Mouse (Mus musculus) ZHBTc4 (cell line): Measurements from ENCODE around the gene Vps51.

ENCODE experiments used
- DNase-seq: peaks from one replicate; pipeline ENCODE4 v3.0.0-alpha.2; 2011; ENCODE audit warnings: low read depth, low spot score

Gene Vps51

DNA sequence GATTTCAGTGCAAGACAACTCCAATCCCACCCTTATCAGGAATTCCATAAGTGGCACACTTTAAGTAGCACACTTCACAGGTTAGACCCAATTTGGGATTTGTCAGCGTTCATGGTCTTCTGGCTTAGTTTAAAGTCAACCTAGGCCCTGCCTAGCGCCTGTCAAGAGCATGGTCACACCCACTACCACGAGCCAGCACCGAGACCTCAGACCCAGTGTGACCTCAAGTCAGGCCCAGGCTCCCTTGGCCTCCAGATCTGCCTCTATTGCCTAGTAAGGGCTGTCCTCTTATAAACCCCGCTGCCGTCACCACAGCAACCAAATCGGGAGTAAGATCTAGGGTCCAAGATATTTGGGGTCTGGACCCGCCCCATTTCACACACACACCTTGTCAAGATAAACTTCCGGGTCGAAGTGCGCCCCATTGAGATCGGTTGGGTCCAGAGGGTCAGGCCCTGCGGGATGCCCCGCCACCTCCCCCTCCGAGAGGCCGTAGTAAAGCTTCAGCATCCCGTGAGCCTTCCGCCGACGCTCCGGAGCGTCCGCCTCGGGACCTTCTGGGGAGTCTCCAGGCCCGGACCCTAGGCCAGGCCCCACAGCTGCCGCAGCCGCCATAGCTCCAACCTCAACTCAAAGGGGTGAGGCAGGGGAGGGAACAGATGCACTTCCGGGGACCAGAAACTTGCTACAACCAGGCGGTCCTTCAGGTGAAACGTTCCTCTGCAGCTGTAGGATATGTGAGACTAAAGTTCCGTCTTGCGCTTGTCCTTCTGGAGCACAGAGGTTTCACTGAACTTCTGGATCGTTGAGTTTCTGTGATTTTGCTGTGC, at the start of gene Vps51:
Gene Vps51 (minus strand): TSS at position 668 of the 830 bp plus-strand sequence.
- peak; percentile 96 for DNase-seq

DNA sequence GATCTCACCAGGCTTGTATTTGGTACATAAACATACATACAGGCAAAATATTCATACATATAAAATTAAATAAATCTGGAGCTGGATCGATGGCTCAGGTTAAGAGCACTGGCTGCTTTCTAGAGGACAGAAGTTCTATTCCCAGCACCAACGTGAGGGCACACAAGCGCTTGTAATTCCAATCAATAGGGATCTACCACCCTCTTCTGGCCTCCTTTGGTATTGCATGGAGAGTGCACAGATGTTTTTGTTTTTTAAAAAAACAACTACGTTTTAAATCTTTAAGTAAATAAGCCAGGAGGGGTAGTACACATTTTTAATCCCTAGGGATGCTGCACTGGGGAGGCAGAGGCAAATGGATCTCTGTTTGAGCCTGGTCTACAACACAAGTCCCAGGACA, 49.3 kb upstream of the Vps51 start:
- peak; percentile 88 for DNase-seq

DNA sequence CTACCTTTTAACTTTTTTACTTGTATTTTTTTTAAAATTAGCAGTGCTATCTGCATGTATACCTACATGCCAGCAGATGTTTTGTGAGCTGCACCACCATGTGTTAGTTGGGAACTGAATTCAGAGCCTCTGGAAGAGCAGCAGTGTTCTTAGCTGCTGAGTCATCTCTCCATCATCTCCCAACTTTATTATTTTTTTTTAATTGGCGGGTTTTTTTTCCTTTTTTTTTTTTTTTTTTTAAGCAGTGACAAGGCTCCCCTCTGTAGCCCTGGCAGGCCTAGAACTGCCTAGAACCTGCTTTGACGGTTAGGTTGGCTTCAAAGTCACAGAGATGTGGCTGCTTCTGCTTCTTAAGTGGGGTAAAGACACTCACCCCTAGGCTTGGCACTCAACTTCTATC, 47.9 kb upstream of the Vps51 start:
- DNase-seq = no peak

DNA sequence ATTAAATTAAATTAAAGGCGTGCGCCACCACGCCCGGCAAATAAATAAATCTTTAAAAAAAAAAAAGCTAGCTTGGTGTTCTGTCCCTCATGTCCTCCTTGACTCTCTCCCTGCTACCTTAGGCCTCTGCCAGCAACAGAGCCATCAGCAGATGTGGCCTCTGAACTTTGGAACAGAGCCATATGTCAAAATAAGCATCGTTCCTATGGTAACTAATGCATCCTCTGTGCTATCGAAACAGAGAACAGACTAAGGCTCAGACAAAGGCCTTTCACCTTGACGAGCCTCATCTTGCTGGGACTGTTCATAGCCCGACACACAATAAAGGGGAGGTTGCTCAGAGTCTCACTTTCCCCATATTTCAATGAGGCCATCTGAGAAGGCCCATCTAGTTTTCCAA, 46.3 kb upstream of the Vps51 start:
- DNase-seq = no peak

GRCm38 (mm10) chr19:6121761-6122160, 44.7 kb upstream of the Vps51 start:
- DNase-seq = peak; percentile 60

DNA sequence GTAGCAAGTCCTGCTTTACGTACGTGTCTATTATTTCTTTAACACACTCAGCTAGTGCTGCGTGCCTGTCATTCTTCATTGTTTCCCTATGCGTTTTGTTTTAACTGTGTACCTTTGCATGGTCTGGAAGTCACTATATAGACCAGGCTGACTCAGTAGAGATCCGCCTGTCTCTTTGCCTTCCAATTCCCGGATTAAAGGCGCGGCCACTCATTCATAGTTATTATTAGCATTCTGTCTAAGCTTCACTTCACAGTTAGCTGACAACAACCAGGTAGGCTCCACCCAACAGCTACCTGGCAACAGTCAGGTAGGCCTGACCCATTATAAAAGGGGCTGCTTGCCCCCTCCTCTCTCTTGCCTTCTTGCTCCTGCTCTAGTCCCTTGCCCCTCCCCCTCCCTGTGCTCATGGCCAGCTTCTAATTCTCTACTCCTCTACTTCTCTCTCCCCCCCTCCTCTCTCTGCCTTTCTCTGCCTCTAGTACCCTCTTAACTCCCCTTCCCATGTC, 41.7 kb upstream of the Vps51 start:
- no peak for DNase-seq

DNA sequence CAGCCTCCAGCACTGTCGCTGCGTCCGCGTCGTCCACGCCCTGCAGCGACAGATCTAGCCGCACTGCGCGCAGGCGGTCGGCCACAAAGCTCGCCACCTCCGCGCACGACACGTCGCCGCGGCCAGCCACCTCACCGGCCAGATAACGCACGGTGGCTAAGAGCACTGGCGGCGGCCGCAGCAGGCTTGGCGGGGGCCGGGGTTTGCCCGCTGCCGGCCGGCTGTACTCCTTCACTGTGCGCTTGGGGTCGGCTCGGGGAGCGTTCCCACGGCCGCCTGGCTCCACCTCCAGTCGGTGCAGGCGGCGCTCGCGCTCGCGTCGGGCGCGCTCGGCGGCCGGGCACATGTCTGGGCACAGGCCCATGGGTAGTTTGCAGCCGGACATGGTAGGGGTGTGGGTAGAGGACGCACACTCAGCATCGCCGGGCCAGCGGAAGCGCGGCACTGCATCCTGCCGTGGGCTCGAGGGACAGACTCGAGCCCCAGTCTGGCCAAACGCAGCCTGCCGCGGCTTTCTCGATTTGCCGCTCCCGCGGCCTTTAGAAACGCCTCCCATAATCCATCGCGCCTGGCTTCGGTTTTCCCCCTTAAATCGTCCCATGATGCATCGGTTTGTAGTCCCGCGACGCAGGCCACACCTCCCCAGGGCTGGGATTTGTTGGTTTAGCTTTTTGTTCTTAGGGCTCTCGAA, 41.1 kb upstream of the Vps51 start, which contains the start of gene Sac3d1:
Gene Sac3d1 (minus strand): TSS at position 665 of the 691 bp plus-strand sequence.
- peak; percentile 97 for DNase-seq

GRCm38 (mm10) chr19:6117346-6117985, 40.4 kb upstream of the Vps51 start:
- DNase-seq = no peak

GRCm38 (mm10) chr19:6116113-6116850, 39.3 kb upstream of the Vps51 start:
- no peak for DNase-seq

- DNase-seq = no peak
Measured at GRCm38 (mm10) chr19:6113116-6113515, 36.1 kb upstream of the Vps51 start.

DNA sequence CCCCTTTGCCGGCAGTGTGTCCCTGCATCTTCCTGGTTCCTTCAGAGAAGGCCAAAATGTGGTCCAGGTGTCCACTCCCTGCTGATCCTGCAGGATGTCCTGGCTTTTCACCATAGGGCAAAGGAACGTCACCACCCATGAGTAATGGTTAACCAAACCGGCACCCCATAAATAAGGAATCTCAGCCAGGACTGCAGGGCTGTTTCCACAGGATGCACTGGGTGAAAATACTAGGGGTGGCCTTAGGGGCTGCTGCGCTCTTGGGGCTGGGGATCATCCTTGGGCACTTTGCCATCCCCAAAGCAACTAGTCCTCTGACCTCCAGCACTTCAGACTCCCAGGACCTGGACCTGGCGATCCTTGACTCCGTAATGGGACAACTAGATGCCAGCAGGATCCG, 28.6 kb upstream of the Vps51 start, which contains the start of gene Naaladl1:
Gene Naaladl1 (plus strand): TSS at position 197 of the 400 bp plus-strand sequence.
- DNase-seq = no peak

DNA sequence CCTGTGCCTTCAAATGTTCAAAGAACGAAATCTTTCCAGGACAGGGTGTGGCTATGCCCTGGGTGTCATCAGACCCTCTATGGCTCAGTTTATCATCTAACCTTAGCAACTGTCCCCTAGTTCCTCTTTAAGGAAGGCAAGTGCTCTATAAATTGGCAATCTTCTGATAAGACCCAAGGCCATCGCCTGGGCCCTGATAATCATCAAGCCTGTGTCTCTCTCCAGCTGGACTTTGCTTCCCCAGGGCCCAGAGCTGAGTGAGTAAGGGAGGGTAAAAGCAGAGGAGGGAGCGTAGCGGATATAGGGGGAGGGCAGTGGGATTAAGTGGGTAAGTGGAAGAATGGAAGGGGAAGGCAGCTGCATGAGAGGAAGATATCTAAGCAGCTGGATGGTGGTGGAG, 27.4 kb upstream of the Vps51 start:
- no peak for DNase-seq

DNA sequence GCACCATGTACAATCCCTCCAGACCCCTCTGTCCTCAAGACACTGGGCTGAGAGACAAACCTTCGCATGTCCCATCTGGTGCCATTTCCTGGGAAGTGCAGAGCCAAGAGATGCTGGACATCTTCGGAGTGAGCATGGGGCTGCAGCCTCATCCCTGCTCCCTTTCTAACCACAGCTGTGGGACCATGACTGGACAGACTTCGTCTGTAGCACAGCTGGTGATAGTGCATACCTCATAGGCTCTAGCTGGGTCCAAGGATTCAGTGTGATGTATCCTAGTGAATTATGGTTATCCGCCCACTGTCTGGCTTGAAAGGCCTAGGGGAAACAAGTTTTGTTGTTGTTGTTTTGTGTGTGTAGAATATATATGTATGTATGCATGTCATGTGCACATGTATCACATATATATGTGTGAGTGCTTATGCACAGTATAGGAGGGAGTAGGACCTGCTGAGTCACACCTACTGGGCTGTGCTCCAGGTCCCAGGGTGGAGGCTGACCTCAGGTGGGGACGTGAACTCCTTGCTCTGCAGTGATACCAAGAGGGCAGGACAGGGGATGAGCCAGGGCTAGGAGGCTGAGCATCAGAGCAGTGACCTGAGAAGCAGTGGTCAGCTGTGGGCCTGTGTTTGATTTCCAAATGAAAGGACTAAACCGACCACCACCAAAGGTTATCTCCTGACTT, 25.3 kb upstream of the Vps51 start:
- no peak for DNase-seq

DNA sequence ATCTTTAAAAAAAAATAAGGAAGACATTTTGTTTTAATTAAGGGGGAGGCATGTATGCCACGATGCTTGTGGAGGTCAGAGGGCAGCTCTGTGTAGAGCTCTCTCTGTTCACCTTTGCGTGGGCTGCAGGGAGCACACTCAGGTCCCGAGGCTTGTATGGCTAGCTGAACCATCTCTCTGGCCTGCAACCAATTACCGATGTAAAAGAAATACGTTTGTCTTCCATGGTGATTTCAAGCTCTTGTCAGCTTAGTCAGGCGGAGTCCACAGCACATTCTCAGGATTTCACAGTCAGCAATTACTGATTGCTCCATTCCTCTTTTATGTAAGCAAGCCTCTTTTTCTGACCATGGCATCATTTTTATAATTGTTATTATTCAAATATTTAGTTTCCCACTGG, 24.2 kb upstream of the Vps51 start:
- DNase-seq = no peak

DNA sequence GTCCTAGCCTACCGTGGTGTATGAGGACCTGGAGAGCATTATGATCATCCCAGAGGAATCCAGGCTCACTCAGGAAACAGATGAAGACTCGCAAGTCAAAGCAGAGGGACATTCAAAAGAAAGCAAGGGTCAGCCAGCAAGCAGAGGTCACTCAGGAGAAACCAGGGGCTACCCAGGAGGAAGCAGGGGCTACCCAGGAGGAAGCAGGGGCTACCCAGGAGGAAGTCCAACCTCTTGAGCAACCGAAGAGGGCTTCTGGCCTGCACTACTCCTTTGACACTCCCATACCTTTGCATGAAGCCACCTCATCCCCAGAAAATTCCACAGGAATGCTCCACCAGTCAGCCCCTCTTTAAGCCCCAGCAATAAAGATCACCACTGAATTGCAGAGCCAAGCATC, 20.8 kb upstream of the Vps51 start:
- DNase-seq = no peak

GRCm38 (mm10) chr19:6094119-6094518, 17.1 kb upstream of the Vps51 start, which contains the start of gene AC131692.1:
AC131692.1 (plus strand) TSS chr19:6094419.
- no peak for DNase-seq

DNA sequence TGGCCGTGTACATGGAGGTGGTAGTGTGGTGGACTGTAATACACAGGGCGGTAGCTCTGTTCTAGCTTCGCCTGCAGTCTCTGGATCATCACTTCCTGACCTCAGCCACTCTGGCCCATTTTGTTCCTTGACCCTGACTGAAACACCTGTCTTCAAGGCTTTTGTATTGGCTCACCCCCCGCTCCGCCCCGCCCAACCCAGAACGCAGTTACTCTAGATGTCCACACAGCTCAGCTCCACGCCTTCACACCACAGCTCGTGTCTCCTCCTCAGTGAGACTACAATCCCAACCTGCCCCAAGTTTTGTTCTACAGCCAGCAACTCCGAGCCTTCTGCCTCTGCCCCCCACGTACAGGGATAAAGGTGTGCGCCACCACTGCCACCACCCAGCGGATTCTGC, 11.8 kb upstream of the Vps51 start:
- DNase-seq = peak; percentile 58

DNA sequence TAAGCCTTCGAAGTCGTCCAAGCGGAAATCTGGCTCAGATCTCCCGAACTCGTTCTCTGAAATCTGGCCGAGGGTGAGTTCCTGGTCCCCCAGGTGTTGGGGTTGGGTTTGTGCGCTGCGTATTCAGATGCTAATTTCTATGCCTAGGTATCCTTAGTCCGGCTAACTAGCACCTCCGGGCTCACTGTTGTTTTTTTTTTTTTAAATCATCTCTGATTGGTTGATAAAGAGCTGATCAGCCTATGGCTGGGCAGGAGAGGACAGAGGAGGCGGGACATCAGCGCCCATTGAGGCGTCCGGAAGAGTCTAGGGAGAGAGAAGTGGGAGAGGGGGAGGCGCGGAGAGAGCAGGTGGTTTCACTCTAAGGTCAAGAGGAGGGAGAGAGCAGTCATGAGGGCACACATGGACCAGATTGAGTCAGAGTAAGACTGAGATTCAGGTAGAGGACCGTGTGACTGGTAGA, 8.4 kb upstream of the Vps51 start:
- DNase-seq = peak; percentile 96

GRCm38 (mm10) chr19:6084478-6085248, 7.6 kb upstream of the Vps51 start, which contains the start of the genes Zfpl1 and Cdca5:
Zfpl1 (minus strand) TSS chr19:6084956.
Cdca5 (plus strand) TSS chr19:6084983.
- DNase-seq = peak; percentile 99

DNA sequence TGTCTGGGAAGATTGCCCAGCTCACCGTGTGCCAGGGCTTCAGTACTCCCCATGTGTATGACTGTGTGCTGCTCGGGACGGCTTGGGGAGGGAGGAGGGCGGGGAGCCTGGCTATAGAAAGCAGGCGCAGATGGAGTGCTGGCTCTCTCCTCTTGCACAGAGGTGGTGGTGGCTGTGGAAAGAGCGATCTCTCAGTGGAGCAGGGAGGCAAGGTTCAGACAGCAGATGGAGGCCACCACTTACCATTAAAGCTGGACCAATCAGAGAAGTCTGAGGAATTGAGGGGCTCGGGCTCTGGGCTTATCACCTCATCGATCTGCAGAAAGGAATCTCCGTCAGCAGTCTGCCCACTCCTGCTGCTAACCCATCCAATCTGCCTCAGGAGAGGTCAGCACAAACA, 5.1 kb upstream of the Vps51 start, which contains the start of gene Gm28374:
Gene Gm28374 (minus strand): TSS at position 101 of the 400 bp plus-strand sequence.
- DNase-seq = no peak
